Mouse (Mus musculus) left cerebral cortex, postnatal 36 days (tissue): ENCODE measurements around the gene Gprc5c. TPM values are rescaled to one million over a fixed set of nuclear protein-coding genes. Genes with fewer than 3 reads are reported as not detected.
A peak's percentile ranks its signal among the peaks of the same experiment; 100 is the strongest.
"Not testable (repeated sequence)": the region's sequence is repeated elsewhere in the genome, so short reads cannot be mapped to it uniquely, and the experiment has no call there.

Experiments
- DNase-seq, 2 experiments: peaks; one replicate each; pipeline ENCODE4 v3.0.0; 2021 to 2022; ENCODE audit warnings: low spot score in 2 of 2, mixed read lengths in 1 of 2
- intact Hi-C: fragments of 180-260 bp; cut with DNase I; formaldehyde crosslinking; loops from one replicate; pipeline ENCODE4 v1.15.1; 2025
- total RNA-seq, 2 experiments: library from RNA; stranded (reverse); gene quantifications; 2 replicates each; pipeline ENCODE4 v1.2.3; 2021

Gprc5c gene
- total RNA-seq, 2 experiments from 2014 or later: 4.7 to 8.0 TPM

DNA sequence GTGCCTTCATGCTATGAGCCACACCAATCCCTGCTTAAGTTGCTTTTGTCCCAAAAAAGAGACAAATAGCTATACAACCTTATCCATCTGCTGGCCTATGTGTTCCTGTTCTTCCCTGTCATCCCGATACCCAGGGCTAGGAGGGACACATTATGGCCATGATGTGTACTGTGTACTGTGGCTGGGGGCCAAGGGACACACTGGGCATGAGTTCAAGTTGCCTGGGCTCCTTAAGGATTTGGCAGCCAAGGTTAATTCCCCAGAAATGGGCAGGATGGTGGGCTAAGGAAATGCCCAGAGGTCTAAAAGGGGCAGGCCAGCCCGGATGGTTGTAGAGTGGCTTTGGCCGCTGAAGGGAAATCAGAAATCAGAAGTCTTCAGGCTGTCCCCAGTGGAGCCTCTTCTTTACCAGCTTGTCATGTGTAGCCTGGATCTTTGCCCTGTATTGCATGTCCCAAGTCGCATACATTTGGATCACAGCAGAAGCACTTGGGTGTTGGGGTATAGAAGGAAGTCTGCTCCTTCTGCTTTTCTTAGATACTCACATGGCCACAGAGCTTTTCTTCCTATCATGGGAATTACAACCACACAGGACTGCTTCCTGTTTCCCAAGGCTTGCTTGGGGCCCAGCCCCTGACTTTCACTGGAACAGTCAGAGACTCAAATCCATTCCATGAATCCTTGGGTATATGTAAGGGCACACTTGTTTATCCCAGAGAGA, 33.6 kb downstream of the Gprc5c start:
- intact Hi-C loops: no loop called here

DNA sequence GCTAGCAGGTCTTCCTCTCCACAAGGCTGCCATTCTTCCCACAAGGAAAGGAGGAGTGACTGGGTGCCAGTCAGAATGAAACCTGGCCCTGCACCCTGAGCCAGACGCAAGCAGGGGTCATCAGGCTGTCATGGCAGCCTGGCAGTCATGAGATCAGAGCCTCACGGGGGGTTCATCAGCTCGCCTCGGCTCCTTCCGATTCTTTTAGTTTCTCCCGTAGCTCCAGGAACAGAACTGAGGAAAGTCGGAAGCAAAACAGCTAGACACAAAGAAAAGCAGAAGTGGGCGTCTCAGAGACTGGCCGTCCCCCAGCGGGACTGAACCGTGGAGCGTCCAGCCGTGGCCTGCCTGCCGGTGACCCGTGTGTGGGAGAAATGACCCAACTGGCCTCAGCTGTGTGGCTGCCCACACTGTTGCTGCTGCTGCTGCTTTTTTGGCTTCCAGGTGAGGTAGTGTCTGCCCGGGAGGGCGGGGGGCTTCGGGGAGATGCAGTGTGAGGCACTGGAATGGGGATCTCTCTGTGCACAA, 39.1 kb downstream of the Gprc5c start, which contains the start of gene Cd300a:
Cd300a (plus strand) TSS at position 51 of the 528 bp plus-strand sequence.
- DNase-seq: no peak
- intact Hi-C loops: no loop called here

More for the DNA sequence above, 33.6 kb downstream of the Gprc5c start:
- no peak for DNase-seq

GRCm38 (mm10) chr11:114890542-114890941, 39.6 kb downstream of the Gprc5c start:
- DNase-seq: no peak
- intact Hi-C loops: no loop called here

- intact Hi-C loops: no loop called here
These were observed 45.1 kb downstream of the Gprc5c start for GRCm38 (mm10) chr11:114896085-114896484.

DNA sequence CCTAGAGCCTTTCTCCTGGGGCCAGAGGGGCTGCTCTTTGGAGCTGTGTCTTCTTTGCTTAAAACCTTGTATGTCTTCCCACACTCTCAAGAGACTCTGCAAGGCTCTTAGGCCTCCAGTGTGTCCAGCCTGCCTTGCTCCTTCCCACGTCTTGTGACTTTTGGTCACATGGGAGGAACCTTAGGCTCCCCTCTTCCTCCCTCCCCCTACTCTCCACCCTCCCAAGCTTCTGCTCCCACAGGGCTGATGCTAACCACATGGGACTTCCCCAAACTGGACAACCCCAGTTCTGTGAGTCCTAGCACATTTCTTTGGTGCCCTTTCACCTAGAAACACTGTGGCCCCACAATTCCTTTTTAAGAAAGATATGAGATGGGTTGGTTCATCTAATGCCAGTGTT, 47.1 kb downstream of the Gprc5c start:
- intact Hi-C loops: no loop called here

More at GRCm38 (mm10) chr11:114896085-114896484, 45.1 kb downstream of the Gprc5c start:
- DNase-seq: no peak

GRCm38 (mm10) chr11:114903224-114903623, 52.3 kb downstream of the Gprc5c start:
- intact Hi-C loops: no loop called here
- DNase-seq: no peak

More for the DNA sequence above, 47.1 kb downstream of the Gprc5c start:
- DNase-seq: no peak

DNA sequence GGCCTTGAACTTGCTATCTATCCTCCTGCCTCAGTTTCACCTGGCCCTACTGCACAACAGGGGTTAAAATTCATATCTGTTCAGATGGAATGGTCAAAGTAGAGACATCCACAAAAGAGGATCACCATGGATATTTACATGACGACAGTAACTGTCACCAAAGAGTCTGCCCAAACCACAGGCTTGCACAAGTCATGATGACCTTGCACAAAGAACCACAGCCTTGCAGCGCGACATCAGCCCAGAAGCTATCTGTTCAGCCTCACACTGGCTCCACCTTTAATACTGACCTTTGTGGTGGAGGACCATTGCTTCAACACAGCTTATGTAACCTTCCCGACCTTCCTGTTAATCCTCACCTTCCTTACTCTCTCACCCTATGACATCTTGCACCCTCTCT, 56.6 kb downstream of the Gprc5c start:
- intact Hi-C loops: no loop called here
- DNase-seq: no peak

DNA sequence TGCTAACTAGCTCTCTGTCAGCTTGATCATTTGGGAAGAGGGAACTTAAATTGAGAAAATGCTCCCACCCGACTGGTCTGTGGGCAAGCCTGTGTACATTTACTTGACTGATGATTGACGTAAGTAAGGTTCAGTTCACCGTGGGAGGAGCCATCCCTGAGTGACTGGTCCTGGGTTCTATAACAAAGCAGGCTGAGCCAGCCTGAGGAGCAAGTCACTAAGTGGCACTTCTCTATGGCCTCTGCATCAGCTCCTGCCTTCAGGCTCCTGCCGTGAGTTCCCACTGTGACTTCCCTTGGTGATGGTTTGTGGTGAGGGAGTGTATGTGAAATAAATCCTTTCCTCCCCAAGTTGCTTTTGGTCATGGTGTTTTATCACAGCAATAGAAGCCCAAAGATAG, 57.1 kb downstream of the Gprc5c start:
- DNase-seq: no peak
- intact Hi-C loops: no loop called here

DNA sequence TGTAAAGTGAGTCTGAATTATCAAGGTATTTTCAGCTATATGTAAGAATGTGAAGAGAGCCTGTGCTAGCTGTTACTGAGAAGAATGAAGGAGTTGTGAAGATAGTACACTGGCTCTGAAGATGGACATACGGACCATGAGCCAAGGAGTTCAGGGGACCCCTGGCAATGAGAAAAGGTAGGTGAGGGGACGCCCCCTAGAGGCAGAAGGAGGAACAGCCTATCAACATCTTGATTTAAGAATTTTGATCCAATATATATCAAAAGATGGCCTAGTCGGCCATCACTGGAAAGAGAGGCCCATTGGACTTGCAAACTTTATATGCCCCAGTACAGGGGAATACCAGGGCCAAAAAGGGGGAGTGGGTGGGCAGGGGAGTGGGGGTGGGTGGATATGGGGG, 58.6 kb downstream of the Gprc5c start:
- intact Hi-C loops, DNase-seq: not testable (repeated sequence)

GRCm38 (mm10) chr11:114912847-114913246, 61.9 kb downstream of the Gprc5c start:
- intact Hi-C loops: loop anchor here (2.0 to 10.0 kb wide), 4 partner anchors 36 to 238 kb away; partner anchors contain the start of gene Ttyh2

GRCm38 (mm10) chr11:114914978-114915377, 64.0 kb downstream of the Gprc5c start:
- DNase-seq: no peak
- intact Hi-C loops: loop anchor here (5.0 to 10.0 kb wide), 3 partner anchors 38 to 240 kb away; partner anchors contain the start of gene Ttyh2

More at GRCm38 (mm10) chr11:114912847-114913246, 61.9 kb downstream of the Gprc5c start:
- peak; percentile 72 to 78 for DNase-seq

DNA sequence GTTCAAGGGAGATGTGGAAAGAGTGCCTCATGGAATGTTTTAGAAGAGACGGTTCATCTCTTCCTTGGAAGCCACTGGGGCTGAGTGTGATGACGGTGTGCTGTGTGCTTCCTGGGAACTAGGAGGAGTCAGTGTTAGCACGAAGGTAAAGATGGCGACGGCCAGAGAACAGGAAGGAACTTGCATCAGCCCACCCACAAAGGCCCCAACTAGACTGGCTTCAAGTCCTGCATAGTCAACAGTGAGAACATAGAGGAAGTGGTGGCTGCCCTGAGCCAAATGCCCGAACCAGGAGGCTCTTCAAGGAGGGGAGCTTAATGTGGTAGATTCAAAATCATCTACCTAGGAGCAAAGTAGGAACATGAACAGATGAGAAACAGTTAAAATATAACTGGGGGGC, 66.2 kb downstream of the Gprc5c start:
- no peak for DNase-seq
- intact Hi-C loops: loop anchor here (10.0 kb wide), 1 partner anchor 242 kb away; the partner anchor contains the start of gene Ttyh2

Other genes with a start within 250 kb of the Gprc5c start
- 100 to 1,000 TPM; 750 to 833 TPM for gene Rpl38, start 182.6 kb upstream of the Gprc5c start, total RNA-seq
- 10 to 100 TPM; 20.8 to 31.0 TPM for gene Ttyh2, start 175.7 kb upstream of the Gprc5c start, total RNA-seq
- 1 to 10 TPM in 1 of 2 experiments, under 1 TPM in 1; 0.91 to 2.1 TPM for gene Dnaic2, start 123.7 kb upstream of the Gprc5c start, total RNA-seq
- 1 to 10 TPM; 4.5 to 4.8 TPM for gene Kif19a, start 85.8 kb upstream of the Gprc5c start, total RNA-seq
- gene Btbd17, start 55.2 kb upstream of the Gprc5c start, total RNA-seq: 10 to 100 TPM; 29.1 to 35.8 TPM
- gene Gpr142, start 52.2 kb upstream of the Gprc5c start, total RNA-seq: not detected
- under 1 TPM; 0.42 to 0.61 TPM for gene Cd300a, start 38.9 kb downstream of the Gprc5c start, total RNA-seq
- gene Cd300lb, start 83.2 kb downstream of the Gprc5c start, total RNA-seq: not detected
- gene Cd300c, start 118.0 kb downstream of the Gprc5c start, total RNA-seq: not detected
- not detected for gene Cd300ld, start 138.8 kb downstream of the Gprc5c start, total RNA-seq
- 1 to 10 TPM; 3.5 to 4.3 TPM for gene Cd300c2, start 150.7 kb downstream of the Gprc5c start, total RNA-seq
- not detected for gene Cd300ld2, start 165.0 kb downstream of the Gprc5c start, total RNA-seq
- not detected for gene Cd300ld4, start 175.9 kb downstream of the Gprc5c start, total RNA-seq
- under 1 TPM; 0.72 to 0.75 TPM for gene Cd300ld5, start 186.6 kb downstream of the Gprc5c start, total RNA-seq
- under 1 TPM; 0.72 to 0.75 TPM for gene Cd300ld3, start 197.3 kb downstream of the Gprc5c start, total RNA-seq
- not detected for gene Cd300e, start 211.0 kb downstream of the Gprc5c start, total RNA-seq
- 1 to 10 TPM; 1.1 to 1.9 TPM for gene Rab37, start 240.3 kb downstream of the Gprc5c start, total RNA-seq